Mouse (Mus musculus) cerebellum, adult 11-12 months (tissue): ENCODE measurements at regions not wholly inside any gene's neighbourhood (a gene's known extent, or its start where the extent isn't known, plus 50 kb on each side); places are given as distances from the start of the nearest gene placed in this dataset.

Experiments
- DNase-seq: peaks from one replicate; pipeline ENCODE4 v3.0.0; 2022

DNA sequence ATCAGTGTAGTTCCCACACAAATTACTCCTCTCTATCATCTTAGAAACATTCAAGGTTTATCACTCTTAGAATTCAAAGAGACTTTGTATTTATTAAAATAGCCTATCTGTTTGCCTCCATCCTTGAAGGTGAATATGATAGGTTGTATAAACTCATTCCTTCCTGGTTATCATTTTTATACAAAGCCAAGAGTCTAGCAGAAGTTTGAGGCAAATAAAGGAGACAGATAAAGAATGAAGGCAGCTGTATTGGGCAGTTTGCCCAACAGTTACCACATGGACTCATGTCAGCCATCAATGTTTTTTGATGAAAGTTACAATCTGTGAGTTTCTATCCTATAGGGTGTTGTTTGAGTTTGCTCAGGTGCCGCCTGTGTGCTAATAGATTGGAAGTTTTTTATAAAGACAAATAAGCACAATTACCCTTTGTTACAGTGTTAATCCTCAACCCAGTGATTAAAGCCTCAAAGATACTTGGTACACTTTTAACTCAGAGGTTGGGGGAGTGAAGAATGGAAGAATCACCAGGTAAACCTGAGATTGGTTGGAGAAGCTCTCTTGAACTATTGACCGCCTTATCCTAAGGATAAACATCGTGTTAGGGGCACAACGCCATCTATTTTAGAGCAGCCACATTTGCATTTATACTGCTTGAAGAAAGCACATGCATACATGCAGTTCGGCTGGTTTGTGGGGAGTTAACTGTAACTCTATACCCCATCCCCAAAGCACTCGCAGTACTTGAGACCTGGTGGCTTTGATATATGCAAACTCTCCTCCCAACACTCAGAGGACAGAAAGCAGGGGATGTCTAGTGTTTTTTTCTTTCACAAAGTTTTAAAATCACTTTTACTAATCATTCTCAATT is 175.6 kb upstream of the Gm11114 start:
- DNase-seq: no peak

DNA sequence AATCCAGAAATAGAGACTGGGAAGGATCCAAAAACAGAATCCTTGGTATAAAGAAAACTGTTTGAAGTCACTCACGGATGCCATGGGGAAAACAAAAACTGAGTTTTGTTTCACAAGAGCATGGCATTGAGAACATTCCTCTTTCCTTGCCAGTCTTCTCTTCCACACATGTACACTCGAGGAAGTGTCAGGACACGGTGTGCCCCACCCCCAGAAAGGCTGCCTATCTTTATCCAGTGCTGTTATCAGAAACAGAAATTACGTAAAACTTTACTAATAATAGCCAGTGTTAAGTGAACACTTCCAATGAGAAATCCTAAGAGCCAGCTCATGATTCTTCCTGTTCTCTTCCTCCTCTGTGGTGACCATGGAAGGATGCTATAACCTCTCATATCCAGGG is 172.7 kb upstream of the Gm11114 start:
- DNase-seq: no peak

DNA sequence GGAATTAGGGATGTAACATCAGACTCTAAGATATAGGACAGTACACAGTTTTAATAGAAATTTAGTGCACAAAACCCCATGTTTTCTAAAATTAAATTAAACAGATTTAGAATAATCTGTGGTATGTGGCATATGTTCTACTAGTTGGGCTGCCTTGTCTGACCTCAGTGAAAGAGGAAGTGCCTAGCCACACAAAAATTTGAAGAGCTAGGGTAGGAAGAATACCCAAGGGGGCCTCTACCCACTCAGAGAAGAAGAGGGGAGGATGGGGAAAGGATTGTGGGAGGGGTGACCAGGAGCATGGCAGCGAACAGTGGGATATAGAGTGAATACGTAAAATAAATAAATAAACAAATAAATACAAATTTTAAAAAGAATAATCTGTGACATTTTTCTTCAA is 168.2 kb upstream of the Gm11114 start:
- no peak for DNase-seq

- DNase-seq: no peak
Observed at GRCm38 (mm10) chr9:85165632-85166031, 146.9 kb upstream of the Gm11114 start.

- DNase-seq: no peak
Observed at GRCm38 (mm10) chr9:85167243-85167642, 145.3 kb upstream of the Gm11114 start.

DNA sequence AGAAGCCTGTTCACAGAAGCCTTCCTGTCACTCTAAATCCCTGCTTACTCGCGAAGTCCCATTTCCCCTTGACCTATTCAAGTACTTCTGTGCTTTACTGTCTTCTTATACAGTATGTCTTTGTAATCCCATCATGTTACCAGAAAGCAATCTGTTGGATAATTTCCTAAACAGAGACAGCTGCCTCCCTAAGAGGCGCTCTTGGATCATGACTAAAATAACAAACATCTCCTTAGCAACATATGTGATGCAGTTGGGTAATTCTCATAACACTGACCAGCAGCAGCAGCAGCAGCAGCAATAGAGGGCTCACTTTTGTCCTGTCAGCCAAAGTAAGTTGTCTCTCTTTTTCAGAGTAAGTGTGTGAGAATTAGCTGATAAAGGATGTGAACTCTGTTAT is 138.1 kb upstream of the Gm11114 start:
- DNase-seq: no peak

DNA sequence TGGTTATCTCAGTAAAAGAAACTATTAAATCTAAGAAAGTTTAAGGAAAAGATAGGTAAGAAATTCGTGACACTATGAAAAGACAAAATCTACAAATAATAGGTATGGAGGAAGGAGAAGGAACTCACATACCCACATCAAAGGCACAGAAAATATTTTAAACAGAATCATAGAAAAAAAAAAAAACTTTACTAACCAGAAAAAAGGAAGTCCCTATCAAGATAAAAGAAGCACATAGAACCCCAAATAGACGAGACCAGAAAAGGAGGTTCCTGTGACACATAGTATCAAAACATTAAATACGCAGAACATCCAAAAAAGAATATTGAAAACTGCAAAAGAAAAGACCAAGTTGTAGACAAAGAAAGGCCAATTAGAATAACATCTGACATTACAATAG is 111.4 kb upstream of the Gm11114 start:
- no peak for DNase-seq

DNA sequence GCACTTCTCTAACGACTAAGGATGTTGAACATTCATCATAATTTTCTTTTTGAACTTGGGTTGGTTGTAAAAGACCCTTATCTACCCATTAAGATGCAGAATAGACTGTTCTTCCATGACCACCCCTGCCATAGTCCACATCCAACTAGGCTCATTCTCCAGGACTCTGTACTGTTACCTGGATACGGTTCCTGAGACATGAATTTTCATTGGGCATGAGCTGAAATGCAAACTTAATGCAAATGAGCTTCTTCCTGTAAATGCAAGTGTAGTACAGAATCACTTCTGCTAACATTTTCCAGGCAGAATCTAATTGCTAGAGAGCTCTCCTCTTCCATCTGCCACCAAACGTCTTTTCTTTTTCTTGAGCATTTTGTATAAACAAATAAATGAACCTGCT is 87.7 kb upstream of the Gm11114 start:
- DNase-seq: no peak
